Mouse (Mus musculus): ENCODE data around the gene Dclk2. TPM values are rescaled to one million over a fixed set of nuclear protein-coding genes. Genes with fewer than 3 reads are reported as not detected.
A peak's percentile ranks its signal among the peaks of the same experiment; 100 is the strongest.

Dclk2 gene
- total RNA-seq, 2 experiments from 2014 or later, result 0.64 to 1.4 TPM

DNA sequence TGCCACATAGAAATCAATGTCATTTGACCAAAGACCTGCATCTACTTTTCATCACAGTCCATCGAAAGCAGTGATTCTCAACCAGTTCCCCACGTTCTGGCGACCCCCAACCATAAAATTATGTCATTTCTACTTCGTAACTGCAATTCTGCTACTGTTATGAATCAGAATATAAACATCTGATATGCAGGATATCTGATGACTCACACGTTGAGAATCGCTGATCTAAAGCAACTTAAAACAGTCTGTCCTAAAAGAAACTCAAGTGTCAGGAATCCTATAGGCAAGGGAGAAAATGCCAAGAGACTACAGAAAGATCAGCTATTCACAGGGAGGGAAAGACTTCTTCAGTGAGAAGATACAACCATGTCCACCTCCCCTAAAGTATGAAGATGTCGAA is 69.5 kb downstream of the Dclk2 start:
- no peak for TF ChIP-seq CTCF (IDR thresholded peaks at IDR 0.05)
- no peak overlapping the region for H3K4me3 ChIP-seq
- H3K27ac ChIP-seq, result no peak overlapping the region
- intact Hi-C loops (cut with DNase I), result no loop called here
- DNase-seq, result no peak

DNA sequence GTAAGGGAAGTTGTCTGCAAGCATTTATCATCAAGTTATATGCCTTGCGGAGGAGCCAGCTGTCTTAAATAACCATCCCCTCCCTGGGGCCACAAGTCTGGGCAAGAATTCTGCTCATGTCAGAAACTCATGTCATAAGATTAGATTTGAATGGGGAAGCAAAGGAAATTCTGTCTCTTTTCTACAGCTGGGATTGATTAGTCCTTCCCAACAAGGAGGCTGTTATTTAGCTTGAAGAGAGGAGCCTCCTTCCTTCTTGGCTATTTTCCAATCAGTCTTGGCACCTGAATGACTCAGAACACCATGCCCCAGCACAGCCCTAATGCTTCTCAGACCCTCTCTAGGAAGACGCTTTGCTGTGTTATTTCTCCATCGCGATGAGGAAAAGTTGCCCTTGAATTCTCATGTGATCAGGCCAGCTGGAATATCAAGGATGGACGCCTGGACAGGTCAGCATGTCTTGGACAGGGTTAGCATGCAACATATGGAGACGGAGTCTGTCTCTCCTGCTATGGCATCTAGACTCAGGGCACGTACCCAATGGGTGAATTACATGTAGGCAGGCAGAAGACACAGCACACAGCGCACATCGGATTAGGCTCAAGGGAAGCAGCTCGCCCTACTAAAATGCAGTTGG is 70.1 kb downstream of the Dclk2 start:
- Histone ChIP-seq H3K27ac (no peak overlapping the region), H3K4me3 (no peak overlapping the region)
- no peak for TF ChIP-seq CTCF (IDR thresholded peaks at IDR 0.05)
- DNase-seq, result no peak
- intact Hi-C loops (cut with DNase I), result no loop called here

- no peak for DNase-seq
- intact Hi-C loops (cut with DNase I), result no loop called here
- no peak for TF ChIP-seq CTCF (IDR thresholded peaks at IDR 0.05)
- Histone ChIP-seq H3K27ac (no peak overlapping the region), H3K4me3 (no peak overlapping the region)
Observed at GRCm38 (mm10) chr3:86849337-86849736, 71.3 kb downstream of the Dclk2 start.

GRCm38 (mm10) chr3:86847536-86847935 is 73.1 kb downstream of the Dclk2 start:
- Histone ChIP-seq H3K27ac (no peak overlapping the region), H3K4me3 (no peak overlapping the region)
- intact Hi-C loops (cut with DNase I), result no loop called here
- TF ChIP-seq CTCF (IDR thresholded peaks at IDR 0.05), result no peak
- no peak for DNase-seq

GRCm38 (mm10) chr3:86846036-86846435 is 74.6 kb downstream of the Dclk2 start:
- Histone ChIP-seq H3K27ac (peak overlapping the region; percentile 32; the same call in 1 of the 2 replicates), H3K4me3 (no peak overlapping the region)
- intact Hi-C loops (cut with DNase I), result no loop called here
- no peak for DNase-seq
- no peak for TF ChIP-seq CTCF (IDR thresholded peaks at IDR 0.05)

DNA sequence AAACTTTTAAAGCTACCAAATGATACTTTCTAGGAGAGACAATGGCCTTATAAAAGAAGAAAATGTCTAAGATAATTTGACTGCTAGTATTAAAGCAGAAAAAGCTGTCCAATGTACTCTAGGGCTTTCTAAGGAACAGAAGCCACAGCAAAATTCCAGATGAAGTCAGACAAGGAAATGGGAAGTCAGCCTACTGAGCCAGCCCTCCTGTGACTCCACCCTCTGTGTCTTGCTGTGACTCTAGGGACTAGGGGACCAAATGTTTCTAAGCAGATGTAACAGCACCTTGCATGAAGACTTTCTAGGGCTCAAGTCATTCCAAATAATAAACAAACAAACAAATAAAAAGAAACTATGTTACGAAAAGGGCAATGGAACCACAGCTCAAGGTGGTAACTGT is 75.1 kb downstream of the Dclk2 start:
- DNase-seq, result no peak
- H3K4me3 ChIP-seq, result peak overlapping the region; percentile 36
- peak overlapping the region; percentile 32; the same call in 1 of the 2 replicates for H3K27ac ChIP-seq
- TF ChIP-seq CTCF (IDR thresholded peaks at IDR 0.05), result no peak
- intact Hi-C loops (cut with DNase I), result no loop called here

DNA sequence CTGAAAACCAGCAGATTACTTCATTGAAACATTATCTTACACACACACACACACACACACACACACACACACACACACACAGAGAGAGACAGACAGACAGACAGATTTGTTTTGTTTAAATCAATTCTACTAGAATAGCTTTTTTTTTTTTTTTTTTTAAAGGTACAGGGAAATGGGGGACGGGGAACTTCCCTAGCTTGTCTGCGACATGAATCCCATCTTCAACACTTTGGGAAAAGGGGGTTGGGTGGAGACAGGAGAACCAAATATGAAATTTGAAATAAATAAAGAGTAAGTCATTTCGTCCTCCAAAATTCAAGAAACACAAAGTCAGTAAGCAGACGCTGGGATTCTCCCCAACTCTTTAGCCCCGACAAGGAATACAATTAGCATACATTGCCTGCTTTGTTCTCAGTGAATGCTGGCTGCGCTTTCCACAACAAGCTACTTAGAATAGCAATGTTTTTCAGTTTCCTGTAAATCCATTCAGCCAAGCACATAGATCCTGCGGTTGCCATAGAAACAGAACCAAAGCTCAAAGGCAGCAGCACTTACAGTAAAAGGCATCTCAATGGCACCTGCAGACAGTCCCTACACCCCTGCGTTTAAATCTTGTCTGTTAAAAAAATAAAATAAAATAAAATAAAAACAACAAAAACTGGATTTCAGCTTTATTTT is 75.7 kb downstream of the Dclk2 start:
- intact Hi-C loops (cut with DNase I), result no loop called here
- H3K27ac ChIP-seq, result no peak overlapping the region
- no peak for TF ChIP-seq CTCF (IDR thresholded peaks at IDR 0.05)

DNA sequence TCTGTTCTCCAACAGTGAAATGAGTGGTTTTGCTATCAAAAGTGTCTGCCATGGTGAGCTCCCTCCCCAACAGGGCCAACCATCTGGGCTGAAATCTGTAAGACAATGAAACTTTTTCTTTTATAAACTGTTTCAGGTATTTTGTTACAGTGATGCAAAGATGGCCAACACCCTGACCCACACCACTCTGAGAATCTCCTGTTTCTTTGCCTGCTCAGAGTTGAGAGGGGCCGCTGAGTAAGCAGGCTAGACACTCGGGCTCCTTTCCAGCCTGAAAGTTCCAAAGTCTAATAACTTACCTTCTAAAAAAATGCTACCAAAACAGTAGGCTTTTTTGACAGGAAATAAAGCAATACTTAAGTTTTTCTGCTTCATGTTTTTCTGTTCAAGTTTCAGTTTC is 78.2 kb downstream of the Dclk2 start:
- intact Hi-C loops (cut with DNase I), result no loop called here

More for the DNA sequence above, 75.7 kb downstream of the Dclk2 start:
- H3K4me3 ChIP-seq, result peak overlapping the region; percentile 36
- DNase-seq, result no peak

DNA sequence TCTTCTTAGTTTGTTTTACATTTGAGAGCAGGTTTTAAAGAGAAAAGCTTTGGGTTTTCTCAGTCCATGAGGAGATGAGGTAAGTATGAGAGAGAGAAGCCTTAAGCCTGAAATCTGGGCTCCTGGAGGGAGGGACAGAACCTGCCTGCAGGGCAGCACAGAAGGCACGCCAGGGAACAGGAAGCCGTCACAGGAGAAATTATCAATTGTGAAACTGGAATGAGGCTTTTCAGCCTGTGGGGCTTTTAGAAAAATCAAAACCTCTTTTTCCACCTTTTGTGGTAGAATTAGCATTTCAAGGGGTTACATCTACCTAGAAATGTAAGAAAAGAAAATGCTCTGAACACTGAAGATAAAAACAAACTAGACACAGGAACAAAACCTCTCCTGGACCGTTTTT is 81.0 kb downstream of the Dclk2 start:
- no peak overlapping the region for H3K27ac ChIP-seq
- intact Hi-C loops (cut with DNase I), result no loop called here
- DNase-seq, result no peak
- TF ChIP-seq CTCF (IDR thresholded peaks at IDR 0.05), result no peak
- H3K4me3 ChIP-seq, result no peak overlapping the region

More for the DNA sequence above, 78.2 kb downstream of the Dclk2 start:
- H3K4me3 ChIP-seq, result no peak overlapping the region
- no peak overlapping the region for H3K27ac ChIP-seq
- DNase-seq, result no peak
- TF ChIP-seq CTCF (IDR thresholded peaks at IDR 0.05), result no peak

DNA sequence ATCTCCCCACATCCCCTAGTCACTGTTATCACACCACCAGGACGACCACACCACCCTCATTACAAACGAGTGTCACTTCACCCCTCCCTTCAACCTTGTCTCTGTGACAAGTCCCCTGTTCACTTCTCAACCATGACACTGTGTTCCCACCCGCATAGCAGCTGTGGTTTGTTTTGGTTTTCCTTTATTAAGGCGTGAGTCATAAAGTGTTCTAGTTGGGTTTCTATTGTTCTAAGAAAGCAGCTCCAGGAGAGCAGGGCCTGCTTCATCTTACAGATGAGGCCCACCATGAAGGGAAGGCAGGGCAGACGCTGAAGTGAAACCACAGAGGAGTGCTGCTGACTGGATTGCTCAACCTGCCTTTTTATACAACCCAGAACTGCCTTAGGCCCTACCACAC is 83.3 kb downstream of the Dclk2 start:
- H3K4me3 ChIP-seq, result no peak overlapping the region
- DNase-seq, result no peak
- TF ChIP-seq CTCF (IDR thresholded peaks at IDR 0.05), result no peak
- no peak overlapping the region for H3K27ac ChIP-seq
- intact Hi-C loops (cut with DNase I), result no loop called here

DNA sequence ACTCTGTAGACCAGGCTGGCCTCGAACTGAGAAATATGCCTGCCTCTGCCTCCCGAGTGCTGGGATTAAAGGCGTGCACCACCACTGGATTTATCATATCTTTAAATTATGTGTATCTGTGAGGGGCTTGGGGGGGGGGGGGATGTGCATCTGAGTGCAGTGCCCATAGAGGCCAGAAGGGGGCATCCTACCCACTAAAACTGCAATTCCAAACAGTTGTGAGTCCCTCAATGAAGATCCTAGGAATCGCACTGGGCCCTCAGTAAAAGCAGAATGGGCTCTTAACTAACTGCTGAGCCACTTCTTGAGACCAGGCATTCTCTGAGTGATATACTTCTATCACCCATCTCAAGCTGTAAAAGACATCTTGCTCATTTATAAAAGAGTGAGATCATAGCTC is 85.5 kb downstream of the Dclk2 start:
- peak; percentile 37 for TF ChIP-seq CTCF (IDR thresholded peaks at IDR 0.05)
- Histone ChIP-seq H3K4me3 (no peak overlapping the region), H3K27ac (no peak overlapping the region)
- intact Hi-C loops (cut with DNase I), result no loop called here
- no peak for DNase-seq

- TF ChIP-seq CTCF (IDR thresholded peaks at IDR 0.05), result no peak
- intact Hi-C loops (cut with DNase I), result no loop called here
- Histone ChIP-seq H3K4me3 (no peak overlapping the region), H3K27ac (no peak overlapping the region)
- DNase-seq, result no peak
Observed at GRCm38 (mm10) chr3:86834341-86834740, 86.3 kb downstream of the Dclk2 start.

DNA sequence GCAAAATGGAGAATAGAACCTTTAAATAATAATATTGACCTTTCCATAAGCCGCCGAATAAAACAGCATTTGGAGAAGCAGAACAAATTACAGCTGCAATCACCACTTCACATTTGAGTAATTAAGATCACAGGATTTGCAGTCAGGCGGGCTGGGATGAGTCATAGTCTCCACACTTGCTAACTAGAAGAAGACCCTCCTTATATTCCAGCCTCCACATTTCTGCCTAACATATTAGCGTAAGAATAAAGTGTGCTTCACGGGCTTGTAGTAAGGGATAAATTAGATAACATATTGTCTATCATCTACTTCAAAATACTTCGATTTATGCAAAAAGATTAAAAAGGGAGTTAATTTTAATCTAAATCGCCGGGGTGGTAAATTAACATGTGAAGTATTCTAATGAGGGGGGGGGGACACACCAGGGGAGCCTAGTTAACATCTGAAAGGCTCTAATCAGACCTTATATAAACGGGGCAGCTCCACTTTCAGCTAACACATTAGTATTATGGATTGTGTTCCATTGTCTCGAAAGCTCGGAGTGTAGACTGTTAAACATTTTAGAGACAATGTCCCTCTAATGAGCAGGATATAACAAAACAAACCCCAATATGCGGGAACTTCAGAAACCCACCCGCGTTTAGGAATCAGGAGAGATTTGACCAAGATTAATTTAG is 87.9 kb downstream of the Dclk2 start:
- DNase-seq, result no peak
- TF ChIP-seq CTCF (IDR thresholded peaks at IDR 0.05), result no peak
- Histone ChIP-seq H3K4me3 (no peak overlapping the region), H3K27ac (no peak overlapping the region)
- intact Hi-C loops (cut with DNase I), result no loop called here

Measured in gastrocnemius, adult 2 months (tissue).